Mouse (Mus musculus) testis, adult 2 months (tissue): ENCODE results near the gene Grm1.

Experiments
- CTCF ChIP-seq: fragments of 200-500 bp; IDR thresholded peaks from 2 replicates; pipeline ENCODE4 v1.5.1; 2012; ENCODE audit warnings: low read depth, mild to moderate bottlenecking, inconsistent platforms, low read length, moderate library complexity; ENCODE audit not compliant: control insufficient read depth, insufficient read depth, insufficient replicate concordance
- POLR2A ChIP-seq: fragments of 200-500 bp; IDR thresholded peaks from 2 replicates; pipeline ENCODE4 v1.6.1; 2012; ENCODE audit warnings: low read depth, mild to moderate bottlenecking, inconsistent platforms, low read length, moderate library complexity; ENCODE audit not compliant: control insufficient read depth

DNA sequence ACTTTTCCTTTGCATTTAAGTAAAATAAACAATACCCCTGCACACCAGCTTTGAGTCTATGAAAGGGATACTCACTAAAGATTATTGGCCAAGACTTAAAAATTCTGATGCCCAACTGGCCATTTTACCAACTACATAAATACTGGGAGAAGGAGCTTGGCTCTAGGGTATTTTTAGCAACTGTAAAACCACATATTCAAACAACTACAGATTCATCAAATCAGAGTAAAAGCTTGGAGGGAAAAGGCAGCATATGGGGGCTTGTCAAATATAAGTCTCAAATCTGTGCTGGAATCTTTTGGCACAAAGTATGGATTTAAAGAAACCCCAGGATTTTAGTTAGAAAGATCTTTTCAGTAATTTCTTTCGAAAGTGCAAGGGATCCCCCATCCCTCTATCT, 380.8 kb downstream of the Grm1 start:
- TF ChIP-seq CTCF (no peak), POLR2A (no peak)
